Mouse (Mus musculus): Measurements from ENCODE around the gene Fitm1.

GRCm38 (mm10) chr14:55561860-55562259 lies 13.6 kb upstream of the Fitm1 start:
- no peak for TF ChIP-seq CTCF (IDR thresholded peaks at IDR 0.05; ENCODE audit: low read depth)
- no peak for TF ChIP-seq EP300 (optimal IDR thresholded peaks at IDR 0.05)

All from stomach, postnatal 0 days (tissue).